Comparison of ENCODE assay signal across 13 mouse cellular contexts in the genomic region with DNA sequence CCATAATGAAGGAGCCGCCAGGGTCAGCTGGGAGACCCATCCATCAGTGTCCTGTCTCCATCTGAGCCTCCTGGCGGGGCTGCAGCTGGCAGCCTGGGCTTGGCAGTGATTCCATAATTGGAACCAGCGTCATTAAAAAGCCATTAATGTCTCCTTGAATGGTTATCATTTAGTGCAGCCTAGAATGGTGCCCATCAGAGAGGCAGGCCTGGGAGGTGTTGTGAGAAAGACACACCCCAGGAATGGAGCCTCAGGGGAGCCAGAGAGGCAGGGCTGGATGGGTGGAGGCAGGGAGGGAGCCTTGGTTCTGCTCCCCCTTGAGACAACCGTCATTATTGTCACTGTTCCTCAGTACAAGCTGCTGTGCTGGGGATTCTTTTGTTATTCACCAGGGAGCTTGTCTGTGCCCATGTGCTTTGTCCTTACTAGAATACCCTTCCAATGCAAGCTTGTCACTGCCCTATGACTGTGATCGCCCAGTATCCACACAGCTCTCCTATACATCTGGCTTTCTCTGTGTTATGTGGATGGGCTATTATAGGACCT.
DNase-seq lines count a peak whose midpoint lies in the region; ATAC-seq and TF ChIP-seq lines count a peak whose summit lies in the region.
"Had no signal": no experiment of that assay in that cellular context is flagged by ENCODE, and none has a peak within 500 bp of the region (broad histone marks: within the 10 kb centered on the region; RNA-seq: fewer than 3 reads in every experiment).

No protein-coding gene starts in this region.

- 27% methylated on average over 5 of the region's 5 CpGs for WGBS in forebrain, embryonic 15.5 days
- 23% methylated on average over 5 of the region's 5 CpGs for WGBS in midbrain, embryonic 16.5 days

- no peak overlapping the region for H3K4me3 ChIP-seq in gastrocnemius, adult 2 months
- H3K4me3 ChIP-seq in forebrain, embryonic 15.5 days, result no peak overlapping the region
- H3K4me3 ChIP-seq in midbrain, embryonic 16.5 days (ENCODE audit: low read depth, low read length), result no peak overlapping the region
- H3K4me3 ChIP-seq: limb, embryonic 10.5 days; myocyte had no signal

- H3K27me3 ChIP-seq in forebrain, embryonic 15.5 days, result no peaks in the 10 kb centered on the region
- H3K27me3 ChIP-seq in midbrain, embryonic 16.5 days (ENCODE audit: control insufficient read depth, insufficient read depth, low read depth, low read length), result no peaks in the 10 kb centered on the region

- no peaks in the 10 kb centered on the region for H3K9me3 ChIP-seq in forebrain, embryonic 15.5 days
- H3K9me3 ChIP-seq in midbrain, embryonic 16.5 days (replicated peaks; ENCODE audit: control insufficient read depth, low read length, poor library complexity, severe bottlenecking), result no peaks in the 10 kb centered on the region
- H3K9me3 ChIP-seq: limb, embryonic 10.5 days had no signal

- H3K4me2 ChIP-seq in forebrain, embryonic 15.5 days (replicated peaks), result no peak overlapping the region
- H3K4me2 ChIP-seq in midbrain, embryonic 16.5 days (ENCODE audit: low read length), result no peak overlapping the region; the same call in 1 of the 2 replicates

- intact Hi-C loops in gastrocnemius, adult 2 months (cut with DNase I), result no loop called here

- H3K36me3 ChIP-seq in forebrain, embryonic 15.5 days, result no peaks in the 10 kb centered on the region; the same call in 1 of the 2 replicates
- no peaks in the 10 kb centered on the region; the same call in 1 of the 2 replicates for H3K36me3 ChIP-seq in midbrain, embryonic 16.5 days (ENCODE audit: control insufficient read depth, insufficient read depth, low read length)
- H3K36me3 ChIP-seq: limb, embryonic 10.5 days had no signal

- ATAC-seq in forebrain, embryonic 15.5 days (replicated peaks), result peak; percentile 21
- no peak for ATAC-seq in midbrain, embryonic 16.5 days
- ATAC-seq in megakaryocyte, adult 5-6 weeks (ENCODE audit: poor library complexity, severe bottlenecking), result no peak

- peak; percentile 43 for DNase-seq in gastrocnemius, adult 2 months
- DNase-seq in gastrocnemius, postnatal 4 days (ENCODE audit: low spot score in 2 of 2), result no peak
- DNase-seq in embryo, embryonic 10.5 days (ENCODE audit: low spot score), result peak; percentile 55
- no peak for DNase-seq in cerebellum, adult 11 months
- no peak for DNase-seq in left cerebral cortex, adult 18-20 months (ENCODE audit: low spot score in 2 of 2)
- DNase-seq: heart, postnatal 10 days; kidney, postnatal 10 days; right cerebral cortex, postnatal 4 days had no signal

- no peak for TF ChIP-seq CTCF in gastrocnemius, adult 2 months (IDR thresholded peaks at IDR 0.05)

- no peak overlapping the region; the same call in none of the 2 replicates for H3K9ac ChIP-seq in forebrain, embryonic 15.5 days (replicated peaks)
- H3K9ac ChIP-seq in midbrain, embryonic 16.5 days (ENCODE audit: low read depth, low read length), result no peak overlapping the region; the same call in 1 of the 2 replicates

- no peak overlapping the region for H3K27ac ChIP-seq in gastrocnemius, adult 2 months
- H3K27ac ChIP-seq in forebrain, embryonic 15.5 days (replicated peaks), result peak overlapping the region; percentile 70
- peak overlapping the region; percentile 48 for H3K27ac ChIP-seq in midbrain, embryonic 16.5 days (ENCODE audit: low read length)
- H3K27ac ChIP-seq: limb, embryonic 10.5 days had no signal

- H3K4me1 ChIP-seq in forebrain, embryonic 15.5 days, result peaks cover 41% of the 10 kb centered on the region
- peaks cover 39% of the 10 kb centered on the region for H3K4me1 ChIP-seq in midbrain, embryonic 16.5 days (ENCODE audit: control insufficient read depth, insufficient read depth, low read length)

Comparison
In these comparisons a context has a peak if more than half of its experiments do, and no peak if none do; other contexts are left out.
1. DNase-seq: peak in gastrocnemius, adult 2 months (single experiment) and embryo, embryonic 10.5 days (single experiment); none in gastrocnemius, postnatal 4 days (0 of 2), cerebellum, adult 11 months (single experiment) and left cerebral cortex, adult 18-20 months (0 of 2).